Mouse (Mus musculus) spleen, adult 18-20 months (tissue): ENCODE measurements around the gene 5330417H12Rik.

Source experiments
- DNase-seq, 2 experiments: peaks; one replicate each; pipeline ENCODE4 v3.0.0; 2022; ENCODE audit warnings: mixed read lengths in 2 of 2

5330417H12Rik gene

DNA sequence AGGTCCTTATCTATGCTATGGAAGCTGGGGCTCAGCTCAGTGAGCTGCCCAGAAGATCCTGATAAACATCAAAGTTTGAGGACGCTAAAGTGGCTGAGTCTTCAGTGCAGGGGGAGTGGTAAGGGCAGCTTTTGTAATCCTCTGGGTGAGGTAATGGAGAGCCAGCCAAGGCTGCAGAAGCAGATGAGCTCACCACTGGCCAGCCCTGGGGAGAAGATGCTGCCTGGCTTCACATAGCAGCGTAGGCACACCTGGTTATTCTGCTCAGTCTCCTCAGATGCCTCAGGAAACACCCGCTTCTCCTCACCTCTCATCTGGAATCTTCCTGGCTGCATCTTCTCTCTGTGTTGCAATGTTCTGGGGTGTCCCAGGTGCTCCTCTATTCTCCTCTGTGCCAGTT lies 529 bp downstream of the 5330417H12Rik start:
- no peak for DNase-seq

DNA sequence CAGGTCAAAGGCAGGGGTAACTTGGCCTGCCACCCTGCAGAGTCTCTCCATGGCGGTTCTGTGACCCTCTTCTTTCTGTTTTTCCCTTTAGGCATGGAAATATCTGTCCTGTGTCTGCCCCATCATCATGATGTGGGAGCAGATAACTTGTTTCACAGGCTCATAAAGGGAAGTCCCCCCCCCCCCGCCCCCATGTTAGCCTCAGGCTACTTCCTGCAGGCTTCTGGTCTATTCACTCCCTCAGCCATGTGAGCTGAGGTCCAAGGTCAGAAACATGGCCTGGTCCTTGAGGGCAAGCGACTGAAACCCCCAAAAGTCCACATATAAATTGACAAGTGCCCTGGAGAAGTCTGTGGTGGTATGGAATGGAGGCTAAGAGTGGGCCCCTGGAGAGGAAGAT lies 4.8 kb downstream of the 5330417H12Rik start:
- DNase-seq: no peak

DNA sequence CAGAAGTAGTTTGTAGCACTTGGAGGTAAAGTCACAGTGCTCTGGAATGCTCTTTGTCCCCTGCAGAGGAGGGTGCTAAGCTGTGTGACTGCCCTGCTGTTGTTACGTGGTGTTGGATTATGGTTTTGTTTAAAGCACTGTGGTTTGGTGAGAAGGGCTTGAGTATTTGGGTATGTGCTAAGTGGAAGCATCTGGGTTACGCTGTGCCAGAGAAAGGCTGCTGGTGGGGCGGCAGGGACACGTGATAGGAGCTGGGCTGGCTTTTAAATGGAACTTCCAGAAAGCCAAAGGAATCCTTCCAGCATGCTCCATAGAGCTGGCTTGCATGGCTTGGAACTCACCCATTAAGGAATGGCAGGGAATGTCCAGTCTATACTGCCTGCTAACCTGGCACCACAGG lies 5.7 kb downstream of the 5330417H12Rik start:
- DNase-seq: no peak

DNA sequence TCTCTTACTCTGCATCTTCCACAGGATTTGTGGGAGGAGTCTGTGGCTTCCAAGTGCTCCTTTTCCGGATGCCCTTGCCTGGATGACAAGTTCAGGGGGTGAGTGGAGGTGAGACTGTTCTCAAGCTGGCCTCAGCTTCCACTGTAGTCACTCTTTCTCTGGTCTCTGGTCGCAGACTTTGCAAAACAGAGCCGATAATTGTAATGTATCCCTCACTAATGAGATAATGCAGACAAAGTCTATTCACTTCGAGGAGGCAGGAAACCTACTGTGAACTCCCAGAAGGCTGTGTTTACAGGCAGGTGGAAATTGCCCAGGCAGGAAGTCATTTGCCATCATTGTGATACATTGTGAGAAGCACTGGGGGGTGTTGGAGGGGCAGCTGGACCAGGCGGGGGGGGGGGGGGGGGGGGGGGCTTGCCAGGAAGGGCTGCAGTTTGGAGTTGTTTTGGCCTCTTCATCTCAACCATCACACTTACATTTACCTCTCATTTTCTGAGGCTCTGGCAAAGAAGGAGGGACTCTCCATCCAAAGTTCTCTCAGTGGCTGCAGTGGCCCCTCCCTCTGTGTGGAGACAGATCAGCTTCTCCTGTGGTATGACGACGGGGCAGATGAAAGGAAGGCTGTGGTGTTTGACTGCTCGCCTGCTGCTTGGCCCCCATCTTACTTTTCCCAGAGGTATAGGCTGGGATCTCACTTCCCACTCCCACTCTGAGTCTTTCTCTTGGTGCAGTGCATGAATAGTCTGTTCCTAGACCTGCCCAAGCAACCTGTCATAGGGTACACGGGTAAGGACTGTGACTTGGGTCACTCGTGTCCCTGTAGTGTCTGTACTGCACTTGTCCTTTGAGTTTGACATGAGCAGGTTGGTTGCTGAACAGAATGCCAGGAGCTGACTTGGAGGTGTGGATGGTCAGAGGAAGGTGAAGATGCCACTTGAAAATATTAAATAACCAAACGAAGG lies 6.7 kb downstream of the 5330417H12Rik start:
- DNase-seq: no peak

DNA sequence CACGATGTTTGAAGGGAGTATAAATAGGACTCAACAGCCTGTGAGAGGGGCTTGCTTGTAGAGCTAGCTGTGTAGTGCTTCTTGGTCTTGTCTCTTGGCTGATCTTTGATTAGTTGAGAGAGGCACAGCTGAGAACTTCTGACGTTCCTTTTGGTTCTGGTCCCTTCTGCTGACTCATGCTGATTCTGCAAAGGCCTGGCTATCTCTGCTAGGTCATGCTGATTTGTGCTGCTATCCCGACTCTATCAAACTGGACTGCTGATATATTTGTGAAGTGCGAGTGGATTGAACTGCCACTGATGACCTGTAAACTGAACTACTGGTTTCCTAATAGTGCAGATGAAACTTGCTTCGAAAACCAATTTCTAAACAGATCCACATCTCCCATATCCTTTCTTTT lies 14.1 kb downstream of the 5330417H12Rik start:
- no peak for DNase-seq

DNA sequence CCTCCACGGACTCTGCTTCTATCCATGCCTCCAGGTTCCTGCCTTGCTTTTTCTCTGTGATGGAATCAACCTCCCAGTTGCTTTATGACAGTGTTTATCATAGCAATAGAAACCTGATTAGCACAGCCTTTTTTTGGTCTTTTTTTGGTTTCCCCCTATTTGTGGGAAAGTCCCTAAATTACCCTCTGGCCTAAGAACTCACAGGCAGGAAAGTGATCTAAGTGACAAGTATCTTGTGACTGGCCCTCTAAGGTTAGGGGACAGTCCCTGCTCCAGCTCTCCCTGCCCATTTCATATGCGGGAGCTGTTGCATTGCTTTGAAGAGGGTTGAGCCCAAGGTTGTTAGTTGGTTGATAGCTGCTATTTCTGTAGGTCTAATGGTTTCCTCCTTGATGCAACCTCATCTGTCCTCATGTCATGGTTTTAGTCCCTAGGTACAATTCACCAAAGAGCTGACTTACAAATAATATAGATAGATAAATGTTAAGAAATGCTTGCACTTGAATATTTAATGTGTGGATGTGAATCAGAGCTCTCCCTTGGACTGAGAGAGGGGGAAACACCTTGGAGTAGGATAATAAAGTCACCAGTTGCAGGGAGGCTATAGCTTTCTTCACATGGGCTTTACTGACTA lies 15.2 kb downstream of the 5330417H12Rik start:
- DNase-seq: no peak

DNA sequence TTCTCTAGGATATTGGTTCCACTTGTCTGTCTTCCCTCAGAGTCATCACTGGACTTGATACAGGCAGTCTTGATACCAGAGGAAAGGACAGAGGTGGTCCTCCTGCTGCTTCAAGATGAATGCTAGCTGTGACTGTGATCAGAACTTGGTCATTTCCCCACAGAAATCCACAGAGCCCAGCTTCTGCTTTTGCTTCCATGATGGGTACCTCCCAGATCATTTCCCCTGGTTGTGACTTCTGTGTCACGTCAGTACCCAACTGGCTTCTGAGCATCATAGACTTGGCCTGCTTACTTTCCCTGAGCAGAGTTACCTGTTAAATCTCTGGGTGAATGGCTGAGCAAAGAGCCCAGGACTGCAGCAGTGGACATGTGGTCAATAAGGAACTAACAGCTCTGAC lies 17.2 kb downstream of the 5330417H12Rik start:
- no peak for DNase-seq

DNA sequence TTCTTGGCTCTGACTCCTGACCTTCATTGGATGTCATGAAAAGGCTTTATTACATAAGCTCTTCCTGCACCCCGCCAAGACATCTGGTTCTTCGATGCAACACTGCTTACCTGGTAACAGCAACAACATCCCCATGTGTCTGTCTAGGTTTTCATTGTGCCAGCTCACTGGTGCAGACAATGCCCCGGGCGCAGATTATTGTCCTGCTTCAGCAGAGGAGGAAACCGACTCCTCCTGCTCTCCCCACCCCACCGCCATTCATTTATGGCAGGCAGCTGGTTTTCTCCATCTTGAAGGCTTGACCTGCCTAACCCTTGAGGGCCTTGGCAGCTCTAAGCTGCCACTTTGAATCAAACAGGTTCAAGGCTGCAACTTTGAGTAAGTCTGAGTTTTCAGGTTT lies 22.0 kb downstream of the 5330417H12Rik start:
- DNase-seq: no peak

DNA sequence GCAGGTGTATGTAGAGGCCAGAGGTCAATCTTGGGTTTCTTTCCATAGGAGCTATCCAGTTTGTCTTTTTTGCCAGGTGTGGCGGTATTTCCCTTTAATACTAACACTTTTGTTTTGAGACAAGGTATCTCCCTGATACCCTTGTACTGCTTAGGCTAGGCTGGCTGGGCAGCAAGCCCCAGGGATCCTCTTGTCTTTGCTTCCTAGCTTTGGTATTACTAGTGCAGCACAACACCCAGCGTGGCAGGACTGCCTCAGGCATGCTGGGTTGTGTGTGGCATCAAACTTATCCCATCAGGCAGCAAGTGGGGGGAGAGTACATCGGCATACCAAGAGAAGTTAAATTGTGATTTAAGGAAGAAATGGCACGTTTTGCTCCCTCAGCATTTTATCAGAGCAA lies 22.5 kb downstream of the 5330417H12Rik start:
- DNase-seq: no peak

DNA sequence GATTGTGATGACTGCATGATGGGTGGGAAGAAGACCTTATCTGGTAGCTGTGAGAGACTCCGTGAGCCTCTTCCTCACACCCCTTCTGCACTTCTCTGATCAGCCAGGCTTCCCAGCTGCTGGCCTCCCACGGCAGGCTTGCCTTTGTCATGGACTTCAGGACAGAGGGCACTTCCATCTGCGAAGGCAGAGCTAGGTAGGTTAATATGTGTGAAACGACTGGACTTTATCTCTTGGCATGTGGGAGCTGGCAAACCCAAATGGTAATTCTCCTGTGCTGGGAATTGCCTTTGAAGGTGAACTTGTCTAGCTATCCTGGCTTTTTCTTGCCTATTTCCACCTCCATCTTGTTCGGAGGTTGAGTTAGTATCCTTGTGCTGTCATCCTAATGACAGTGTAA lies 24.3 kb downstream of the 5330417H12Rik start:
- DNase-seq: no peak

DNA sequence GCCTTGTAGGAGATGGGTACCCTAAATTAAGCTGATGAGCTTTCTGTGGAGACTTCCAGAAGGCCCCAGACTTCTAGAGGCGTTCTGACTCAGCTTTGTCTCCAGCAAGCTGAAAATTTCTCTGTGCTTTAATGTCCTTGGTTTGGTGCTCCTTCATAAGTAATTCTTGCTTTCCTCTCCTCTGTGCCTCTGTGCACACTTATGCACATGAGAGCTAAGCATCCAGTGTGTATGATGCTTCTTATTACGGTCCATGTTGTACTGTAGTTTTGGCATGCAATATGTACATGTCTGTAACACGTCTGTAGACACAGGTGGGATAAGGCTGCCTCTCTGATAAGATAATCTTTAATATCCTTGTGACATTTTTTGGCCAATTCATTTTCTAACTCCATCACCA lies 27.0 kb downstream of the 5330417H12Rik start:
- no peak for DNase-seq

DNA sequence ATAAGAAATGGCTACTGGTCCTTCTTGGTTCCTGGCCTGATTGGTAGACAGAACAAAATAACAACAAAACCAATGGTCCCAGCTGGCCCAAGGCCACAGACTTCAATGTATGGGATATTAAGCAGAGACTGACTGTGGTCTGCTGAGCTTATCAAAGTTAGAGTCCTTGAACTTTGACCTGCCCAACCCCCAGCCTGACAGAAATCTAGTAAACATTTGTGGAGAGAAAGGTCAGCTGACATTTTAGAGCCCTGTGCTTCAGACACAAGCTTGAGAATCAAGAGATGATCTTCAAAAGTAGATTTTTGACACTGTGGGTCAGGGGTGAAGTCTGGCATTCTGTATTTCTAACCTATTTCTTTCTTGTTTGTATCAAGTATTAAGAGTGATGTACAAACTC lies 28.2 kb downstream of the 5330417H12Rik start:
- no peak for DNase-seq

DNA sequence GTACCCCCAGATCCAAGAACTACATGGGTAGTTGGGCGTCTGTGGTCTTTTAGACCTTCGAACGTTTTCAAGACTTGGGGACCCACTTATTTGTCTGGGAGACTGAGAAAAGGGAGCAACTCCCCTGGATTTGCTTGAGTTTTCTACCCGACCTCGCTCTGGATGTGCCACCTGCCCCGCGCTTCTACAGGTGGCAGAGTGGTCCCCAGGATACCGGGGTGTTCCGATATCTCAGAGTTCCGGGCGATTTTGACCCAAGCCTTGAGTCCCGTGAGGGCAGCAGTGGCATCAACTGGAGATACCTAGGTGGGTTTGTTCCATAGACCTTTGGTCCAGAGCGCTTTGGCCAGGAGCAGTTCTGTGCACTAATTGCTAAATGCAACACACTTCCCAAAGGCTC lies 29.5 kb downstream of the 5330417H12Rik start:
- no peak for DNase-seq

DNA sequence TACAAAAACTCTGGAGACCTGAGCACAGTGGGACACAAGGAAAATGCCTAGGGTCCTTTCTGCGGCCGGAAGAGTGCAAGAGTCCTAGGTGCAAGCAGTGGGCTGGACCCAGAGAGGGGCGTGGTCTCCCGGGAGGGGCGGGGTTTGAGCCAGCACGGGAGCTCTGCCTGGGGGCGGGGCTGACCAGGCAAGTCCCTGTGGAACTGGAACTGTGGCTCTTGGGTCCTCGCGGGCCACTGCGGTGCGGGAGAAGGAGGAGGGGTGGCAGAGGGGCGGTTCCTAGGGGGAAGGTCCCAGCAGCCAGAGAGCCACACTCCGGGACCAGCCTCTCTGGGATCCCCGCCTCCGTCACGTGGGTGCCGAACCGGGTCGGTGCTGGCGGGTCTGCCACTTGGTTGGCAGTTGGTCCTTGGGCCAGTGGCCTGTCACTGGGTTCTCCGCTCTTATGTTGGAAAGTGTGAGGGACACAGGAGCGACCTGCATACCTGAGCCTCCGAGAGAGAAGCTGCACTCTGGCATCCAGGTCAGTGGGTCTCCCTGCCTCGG lies 30.0 kb downstream of the 5330417H12Rik start, which contains the start of gene Ppfibp2:
Gene Ppfibp2, plus strand, starts transcription at position 351 of the 546 bp plus-strand sequence.
- DNase-seq: peak; percentile 92 to 97

DNA sequence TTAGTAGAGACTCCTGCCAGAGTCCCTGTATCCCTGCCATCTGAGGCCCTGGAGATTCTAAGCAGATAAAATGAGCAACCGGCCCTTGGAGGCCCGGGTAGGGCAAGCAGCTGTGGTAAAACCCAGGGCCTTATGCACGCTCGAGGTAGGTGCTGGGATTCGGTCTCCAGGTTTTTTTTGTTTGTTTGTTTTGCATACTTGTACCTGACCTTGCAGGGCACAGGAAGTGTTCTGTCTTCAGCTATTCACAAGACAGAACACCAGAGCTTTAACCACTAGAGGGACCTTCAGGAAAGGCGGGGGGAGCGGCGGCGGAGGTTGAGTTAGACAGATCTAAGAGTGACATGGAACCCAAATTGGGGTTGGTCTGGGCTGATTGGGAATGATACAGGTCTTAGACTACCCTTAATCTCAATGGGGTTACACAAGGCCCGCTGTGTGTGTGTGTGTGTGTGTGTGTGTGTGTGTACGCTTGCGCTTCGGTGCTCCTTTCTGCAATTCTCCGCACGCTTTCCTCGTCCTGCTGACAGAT lies 30.6 kb downstream of the 5330417H12Rik start:
- peak; percentile 50 to 57 for DNase-seq

DNA sequence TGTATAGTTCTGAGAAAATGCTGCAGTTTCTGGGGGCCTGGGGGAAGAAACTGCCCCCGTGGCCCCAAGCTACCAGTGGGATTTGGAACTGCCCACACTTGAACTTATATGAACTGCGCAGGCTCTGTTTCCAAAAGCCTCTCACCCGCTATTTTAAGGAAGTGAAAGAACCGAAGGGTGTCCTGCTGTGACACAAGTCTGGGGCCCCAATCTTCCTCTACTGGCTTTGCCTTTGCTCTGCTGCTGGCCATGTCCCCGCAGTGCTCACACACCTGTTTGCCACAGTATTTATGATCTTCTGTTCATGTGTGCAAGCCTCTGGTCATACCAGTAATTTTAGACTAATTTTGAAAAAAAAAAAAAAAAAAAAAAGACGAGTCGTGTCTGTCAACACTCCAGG lies 31.1 kb downstream of the 5330417H12Rik start:
- DNase-seq: peak; percentile 48 to 49

DNA sequence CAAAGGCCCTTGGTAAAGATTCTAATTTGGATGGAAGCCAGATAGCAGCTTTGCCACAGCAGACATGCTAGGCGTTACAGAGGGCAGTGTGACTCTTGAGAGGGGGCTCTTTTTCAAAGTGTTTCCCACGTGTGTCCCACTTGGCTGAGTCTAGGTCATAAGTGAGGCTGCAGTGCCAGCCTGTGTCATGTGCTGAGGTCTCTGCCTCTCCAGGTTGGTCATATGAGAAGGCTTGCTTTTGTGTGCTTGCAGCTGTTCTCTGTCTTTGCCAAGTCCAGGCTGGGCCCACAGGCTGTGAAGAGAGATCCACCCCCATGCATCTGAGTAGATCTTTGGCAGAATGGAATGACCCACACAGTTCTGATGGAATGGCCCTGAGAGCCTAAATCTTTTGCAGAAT lies 32.3 kb downstream of the 5330417H12Rik start:
- no peak for DNase-seq

DNA sequence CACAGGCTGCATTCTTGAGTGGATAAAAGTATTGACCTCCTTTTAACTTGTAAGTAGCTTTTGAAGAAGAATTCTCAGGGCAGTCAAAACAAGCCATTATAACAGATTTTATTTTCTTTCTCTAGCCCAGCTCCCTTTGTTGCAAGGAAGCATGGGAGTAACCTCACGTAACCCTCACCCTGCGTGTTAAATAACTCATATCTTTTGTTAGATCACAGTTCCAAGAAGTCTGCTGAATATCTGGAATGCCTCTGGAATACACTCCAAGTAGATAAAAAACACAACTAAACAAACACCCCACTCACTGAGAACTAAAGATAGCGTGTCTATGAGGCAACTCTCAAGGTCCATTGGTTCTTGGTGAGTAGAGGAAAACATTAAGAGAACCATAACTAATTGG lies 50.7 kb downstream of the 5330417H12Rik start:
- no peak for DNase-seq
